Mouse (Mus musculus): ENCODE results near the gene Mical2.

DNA sequence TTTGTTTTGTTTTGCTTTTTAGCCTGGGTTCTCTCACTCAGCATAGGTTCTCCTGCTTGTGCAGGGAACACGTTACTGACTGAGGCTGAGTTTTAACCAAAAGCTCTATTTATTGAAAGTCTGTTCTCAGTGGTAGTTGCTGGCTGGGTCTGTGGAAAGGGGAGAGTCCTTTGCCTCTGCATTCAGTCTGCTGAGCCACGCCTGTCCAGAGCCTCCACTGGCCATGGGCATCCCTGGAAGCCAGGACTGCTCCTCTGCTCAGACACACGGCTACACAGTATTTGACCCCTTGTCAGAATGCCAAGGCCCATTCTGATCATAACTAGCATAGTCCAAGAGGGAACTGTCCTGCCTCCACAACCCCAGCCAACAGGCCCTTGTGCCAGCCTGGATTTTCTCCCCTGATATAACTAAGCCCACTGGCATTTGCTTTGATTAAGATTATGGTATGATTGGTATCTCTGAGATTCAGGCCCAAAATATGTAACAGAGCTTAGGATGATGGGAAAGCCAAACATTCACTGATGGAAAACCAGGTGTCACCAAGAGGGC is 73.3 kb downstream of the Mical2 start:
- TF ChIP-seq POLR2A (IDR thresholded peaks at IDR 0.05; ENCODE audit: low read depth, low read length) (no peak), CTCF (conservative IDR thresholded peaks at IDR 0.05; ENCODE audit: insufficient read depth, insufficient read length, low read depth, low read length) (no peak)
